Mouse (Mus musculus) embryonic fibroblast, embryonic 13.5 days (primary cell): ENCODE data around the gene Gab1.

Source experiments
- CTCF ChIP-seq: IDR thresholded peaks from 2 replicates; pipeline ENCODE4 v1.5.1; 2011; ENCODE audit warnings: mild to moderate bottlenecking, control low read depth, low read length, moderate library complexity, borderline replicate concordance; ENCODE audit not compliant: insufficient read depth
- POLR2A ChIP-seq: IDR thresholded peaks from 2 replicates; pipeline ENCODE4 v1.6.1; 2011; ENCODE audit warnings: low read depth, mild to moderate bottlenecking, control low read depth, low read length, moderate library complexity

DNA sequence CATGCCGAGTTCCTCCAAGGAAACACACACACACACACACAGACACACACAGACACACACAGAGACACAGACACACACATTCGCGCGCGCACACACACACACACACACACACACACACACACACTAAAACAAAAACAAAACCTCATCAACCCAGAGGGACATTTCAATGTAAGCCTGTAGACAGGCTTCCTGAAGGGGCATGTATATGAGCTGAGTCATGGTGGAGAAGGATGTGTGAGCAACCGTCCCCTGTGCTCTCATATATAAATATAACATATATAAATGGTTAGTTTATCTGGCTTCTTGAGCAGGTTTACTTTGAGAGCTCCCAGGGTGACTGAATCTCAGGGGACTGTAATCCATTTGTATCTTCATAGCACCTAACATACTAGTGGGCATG lies 91.0 kb downstream of the Gab1 start:
- TF ChIP-seq CTCF: no peak
- TF ChIP-seq POLR2A: no peak
